ENCODE assay signal across 20 mouse cellular contexts in the genomic region with DNA sequence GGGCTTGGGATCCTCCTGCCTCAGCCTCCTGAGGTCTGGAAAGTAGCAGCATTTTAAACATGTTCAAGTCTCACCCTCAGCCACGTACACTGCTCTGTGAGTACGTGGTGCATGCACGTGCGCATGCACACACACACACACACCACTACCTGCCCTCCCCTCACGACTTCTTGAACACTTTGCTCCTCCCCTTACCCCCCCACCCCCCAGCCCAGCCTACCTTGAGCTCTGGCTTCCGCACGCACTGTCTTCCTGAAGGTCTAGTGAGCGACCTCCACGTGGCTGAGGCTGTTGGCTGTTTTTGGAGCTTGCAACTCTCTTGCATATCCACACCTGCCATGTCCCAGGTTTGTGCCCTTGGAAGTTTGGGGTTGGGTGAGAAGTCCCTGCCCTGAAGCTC. TPM values are rescaled to one million over a fixed set of nuclear protein-coding genes. Genes with fewer than 3 reads are reported as not detected.
DNase-seq lines count a peak whose midpoint lies in the region; ATAC-seq lines count a peak whose summit lies in the region.
"Had no signal": no experiment of that assay in that cellular context is flagged by ENCODE, and none has a peak within 500 bp of the region (broad histone marks: within the 10 kb centered on the region; RNA-seq: fewer than 3 reads in every experiment).

No protein-coding gene starts in this region.

- H3K9ac ChIP-seq in limb, embryonic 12.5 days (replicated peaks): no peak overlapping the region
- no peak overlapping the region for H3K9ac ChIP-seq in forebrain, embryonic 15.5 days (replicated peaks)
- H3K9ac ChIP-seq: embryonic facial prominence, embryonic 12.5 days; hindbrain, embryonic 13.5 days; intestine, embryonic 15.5 days had no signal

- no peaks in the 10 kb centered on the region for H3K36me3 ChIP-seq in heart, embryonic 10.5 days
- H3K36me3 ChIP-seq in limb, embryonic 12.5 days: peaks cover 4% of the 10 kb centered on the region; the same call in 1 of the 2 replicates
- H3K36me3 ChIP-seq in limb, embryonic 10.5 days: peaks cover 13% of the 10 kb centered on the region
- H3K36me3 ChIP-seq in embryonic facial prominence, embryonic 10.5 days (replicated peaks): peaks cover 22% of the 10 kb centered on the region; the same call in 1 of the 2 replicates
- no peaks in the 10 kb centered on the region for H3K36me3 ChIP-seq in forebrain, embryonic 15.5 days
- H3K36me3 ChIP-seq: embryonic facial prominence, embryonic 12.5 days; hindbrain, embryonic 13.5 days; intestine, embryonic 15.5 days had no signal

- DNase-seq in heart, embryonic 10.5 days (ENCODE audit: low spot score): no peak
- no peak for DNase-seq in heart, adult 9 months (ENCODE audit: low spot score in 2 of 2)
- no peak for DNase-seq in limb, embryonic 10.5 days (ENCODE audit: low spot score)
- DNase-seq in embryonic facial prominence, embryonic 10.5 days (ENCODE audit: low spot score): no peak
- no peak for DNase-seq in adrenal gland, adult 2 months
- DNase-seq: adrenal gland, postnatal 25 days; B cell, adult 2 months; cerebellum, adult 18-20 months; cerebellum, postnatal 10 days; embryo, embryonic 11 days; gastrocnemius, postnatal 14 days had no signal

- WGBS in heart, embryonic 10.5 days: 81% methylated on average over 9 of the region's 9 CpGs
- WGBS in limb, embryonic 12.5 days: 86% methylated on average over 9 of the region's 9 CpGs
- WGBS in limb, embryonic 10.5 days: 89% methylated on average over 9 of the region's 9 CpGs
- WGBS in embryonic facial prominence, embryonic 10.5 days: 91% methylated on average over 9 of the region's 9 CpGs
- WGBS in forebrain, embryonic 15.5 days: 92% methylated on average over 9 of the region's 9 CpGs

- no peak for ATAC-seq in limb, embryonic 12.5 days (ENCODE audit: insufficient number of reproducible peaks, insufficient read depth, low FRiP score, low TSS enrichment, low read depth)
- ATAC-seq in forebrain, embryonic 15.5 days (replicated peaks): no peak
- ATAC-seq: activated CD4-positive, CD25-positive, alpha-beta regulatory T cell, adult 4 months; CD4-positive, CD25-positive, alpha-beta regulatory T cell, adult 4 months; forebrain, embryonic 16.5 days; intestine, embryonic 15.5 days had no signal

- peak overlapping the region; percentile 6; the same call in 1 of the 2 replicates for H3K4me2 ChIP-seq in limb, embryonic 12.5 days
- no peak overlapping the region for H3K4me2 ChIP-seq in forebrain, embryonic 15.5 days (replicated peaks)
- H3K4me2 ChIP-seq: embryonic facial prominence, embryonic 12.5 days; hindbrain, embryonic 13.5 days; intestine, embryonic 15.5 days had no signal

- peak overlapping the region; percentile 52; the same call in 1 of the 2 replicates for H3K27ac ChIP-seq in heart, embryonic 10.5 days
- no peak overlapping the region for H3K27ac ChIP-seq in limb, embryonic 12.5 days
- no peak overlapping the region for H3K27ac ChIP-seq in limb, embryonic 10.5 days
- peak overlapping the region; percentile 19; the same call in 1 of the 2 replicates for H3K27ac ChIP-seq in embryonic facial prominence, embryonic 10.5 days (replicated peaks)
- no peak overlapping the region for H3K27ac ChIP-seq in forebrain, embryonic 15.5 days (replicated peaks)
- H3K27ac ChIP-seq: embryonic facial prominence, embryonic 12.5 days; hindbrain, embryonic 13.5 days; intestine, embryonic 15.5 days had no signal

- H3K9me3 ChIP-seq in heart, embryonic 10.5 days: no peaks in the 10 kb centered on the region
- no peaks in the 10 kb centered on the region for H3K9me3 ChIP-seq in limb, embryonic 12.5 days
- no peaks in the 10 kb centered on the region for H3K9me3 ChIP-seq in limb, embryonic 10.5 days (replicated peaks)
- no peaks in the 10 kb centered on the region for H3K9me3 ChIP-seq in embryonic facial prominence, embryonic 10.5 days
- H3K9me3 ChIP-seq in forebrain, embryonic 15.5 days: no peaks in the 10 kb centered on the region
- H3K9me3 ChIP-seq: embryonic facial prominence, embryonic 12.5 days; G1E; hindbrain, embryonic 13.5 days; intestine, embryonic 15.5 days had no signal

- peaks cover 68% of the 10 kb centered on the region for H3K4me1 ChIP-seq in heart, embryonic 10.5 days
- H3K4me1 ChIP-seq in limb, embryonic 12.5 days (replicated peaks): peaks cover 24% of the 10 kb centered on the region
- H3K4me1 ChIP-seq in limb, embryonic 10.5 days: peaks cover 15% of the 10 kb centered on the region; the same call in 1 of the 2 replicates
- peaks cover 34% of the 10 kb centered on the region for H3K4me1 ChIP-seq in embryonic facial prominence, embryonic 10.5 days
- H3K4me1 ChIP-seq in forebrain, embryonic 15.5 days: peaks cover 5% of the 10 kb centered on the region; the same call in 1 of the 2 replicates

- H3K4me3 ChIP-seq in heart, embryonic 10.5 days: no peak overlapping the region
- H3K4me3 ChIP-seq in limb, embryonic 12.5 days (replicated peaks): no peak overlapping the region
- no peak overlapping the region for H3K4me3 ChIP-seq in limb, embryonic 10.5 days
- no peak overlapping the region for H3K4me3 ChIP-seq in embryonic facial prominence, embryonic 10.5 days
- H3K4me3 ChIP-seq in forebrain, embryonic 15.5 days: no peak overlapping the region
- H3K4me3 ChIP-seq: embryonic facial prominence, embryonic 12.5 days; hindbrain, embryonic 13.5 days; intestine, embryonic 15.5 days had no signal

- H3K27me3 ChIP-seq in heart, embryonic 10.5 days (ENCODE audit: insufficient read depth, poor library complexity, severe bottlenecking): no peaks in the 10 kb centered on the region
- H3K27me3 ChIP-seq in limb, embryonic 12.5 days: no peaks in the 10 kb centered on the region
- no peaks in the 10 kb centered on the region for H3K27me3 ChIP-seq in limb, embryonic 10.5 days (ENCODE audit: low read depth, poor library complexity, severe bottlenecking)
- no peaks in the 10 kb centered on the region for H3K27me3 ChIP-seq in embryonic facial prominence, embryonic 10.5 days (replicated peaks; ENCODE audit: low read depth, poor library complexity, severe bottlenecking)
- H3K27me3 ChIP-seq in forebrain, embryonic 15.5 days: no peaks in the 10 kb centered on the region
- H3K27me3 ChIP-seq: embryonic facial prominence, embryonic 12.5 days; hindbrain, embryonic 13.5 days; intestine, embryonic 15.5 days had no signal

RNA-seq across cellular contexts. Expression of gene Dcun1d4, which starts 21.6 kb away (rescaled TPM):
- 18.3 and 20.4 TPM in 2 replicates for polyA plus RNA-seq in heart, embryonic 10.5 days (2016; fragmentation: Nextera tagmentation; extraction: Ambion mirVana)
- 42.2 and 43.3 TPM in 2 replicates for polyA plus RNA-seq in limb, embryonic 12.5 days (2016; fragmentation: Nextera tagmentation; extraction: Ambion mirVana)
- polyA plus RNA-seq in limb, embryonic 10.5 days (2016; fragmentation: Nextera tagmentation; extraction: Ambion mirVana): 43.8 and 44.0 TPM in 2 replicates
- polyA plus RNA-seq in embryonic facial prominence, embryonic 10.5 days (2016; fragmentation: Nextera tagmentation; extraction: Ambion mirVana): 46.6 and 46.8 TPM in 2 replicates
- 10 to 100 TPM; 39.8 to 49.4 TPM for total RNA-seq in adrenal gland, adult 2 months (2021)
- polyA plus RNA-seq in adrenal gland, adult 2 months (2012; rRNA removed): 2.3 and 3.5 TPM in 2 replicates
- polyA plus RNA-seq in forebrain, embryonic 15.5 days (2015; fragmentation: Nextera tagmentation; extraction: Ambion mirVana): 41.5 and 45.3 TPM in 2 replicates

Comparison
In these comparisons a context has a peak if more than half of its experiments do, and no peak if none do; other contexts are left out.
1. H3K27ac ChIP-seq: peak in heart, embryonic 10.5 days (single experiment) and embryonic facial prominence, embryonic 10.5 days (single experiment); none in limb, embryonic 12.5 days (single experiment), limb, embryonic 10.5 days (single experiment) and forebrain, embryonic 15.5 days (single experiment).